Mouse (Mus musculus): ENCODE data around the gene 1600002K03Rik. TPM values are rescaled to one million over a fixed set of nuclear protein-coding genes. Genes with fewer than 3 reads are reported as not detected.

1600002K03Rik gene
- polyA plus RNA-seq, 1 experiment: 11.2 TPM

GRCm38 (mm10) chr10:80131952-80132350, 40.8 kb upstream of the 1600002K03Rik start:
- Histone ChIP-seq H3K36me3 (ENCODE audit: control insufficient read depth, insufficient read depth, low read length) (peaks cover 3% of the 10 kb centered on the region; the same call in 1 of the 2 replicates), H3K27me3 (replicated peaks; ENCODE audit: control insufficient read depth, insufficient read depth, low read length) (no peaks in the 10 kb centered on the region), H3K4me3 (ENCODE audit: insufficient read depth, low read depth, low read length) (no peak overlapping the region), H3K27ac (ENCODE audit: insufficient read depth, low read depth, low read length) (no peak overlapping the region), H3K4me1 (ENCODE audit: control insufficient read depth, insufficient read depth, low read length) (peaks cover 16% of the 10 kb centered on the region; the same call in 1 of the 2 replicates)
- TF ChIP-seq CTCF (conservative IDR thresholded peaks at IDR 0.05; ENCODE audit: insufficient read depth, insufficient read length, low read depth, low read length): no peak
- TF ChIP-seq POLR2A (IDR thresholded peaks at IDR 0.05; ENCODE audit: low read depth, low read length): no peak
- no peak for DNase-seq
- 74% methylated on average over 27 of the region's 27 CpGs for WGBS

- H3K4me3 ChIP-seq (ENCODE audit: insufficient read depth, low read depth, low read length): no peak overlapping the region
Observed at GRCm38 (mm10) chr10:80133226-80133849, 39.4 kb upstream of the 1600002K03Rik start.

GRCm38 (mm10) chr10:80134421-80134820, 38.3 kb upstream of the 1600002K03Rik start:
- TF ChIP-seq POLR2A (IDR thresholded peaks at IDR 0.05; ENCODE audit: low read depth, low read length) (no peak), CTCF (conservative IDR thresholded peaks at IDR 0.05; ENCODE audit: insufficient read depth, insufficient read length, low read depth, low read length) (no peak)
- Histone ChIP-seq H3K4me3 (ENCODE audit: insufficient read depth, low read depth, low read length) (no peak overlapping the region), H3K27me3 (replicated peaks; ENCODE audit: control insufficient read depth, insufficient read depth, low read length) (no peaks in the 10 kb centered on the region), H3K36me3 (ENCODE audit: control insufficient read depth, insufficient read depth, low read length) (no peaks in the 10 kb centered on the region), H3K4me1 (ENCODE audit: control insufficient read depth, insufficient read depth, low read length) (peaks cover 10% of the 10 kb centered on the region; the same call in 1 of the 2 replicates), H3K27ac (ENCODE audit: insufficient read depth, low read depth, low read length) (no peak overlapping the region)
- 62% methylated on average over 9 of the region's 9 CpGs for WGBS
- DNase-seq: peak; percentile 44

More at GRCm38 (mm10) chr10:80133226-80133849, 39.4 kb upstream of the 1600002K03Rik start:
- WGBS: 42% methylated on average over 8 of the region's 8 CpGs
- DNase-seq: no peak
- H3K36me3 ChIP-seq (ENCODE audit: control insufficient read depth, insufficient read depth, low read length): no peaks in the 10 kb centered on the region; the same call in 1 of the 2 replicates
- TF ChIP-seq CTCF (conservative IDR thresholded peaks at IDR 0.05; ENCODE audit: insufficient read depth, insufficient read length, low read depth, low read length) (no peak), POLR2A (IDR thresholded peaks at IDR 0.05; ENCODE audit: low read depth, low read length) (no peak)
- H3K27ac ChIP-seq (ENCODE audit: insufficient read depth, low read depth, low read length): no peak overlapping the region
- H3K27me3 ChIP-seq (replicated peaks; ENCODE audit: control insufficient read depth, insufficient read depth, low read length): no peaks in the 10 kb centered on the region
- peaks cover 16% of the 10 kb centered on the region; the same call in 1 of the 2 replicates for H3K4me1 ChIP-seq (ENCODE audit: control insufficient read depth, insufficient read depth, low read length)

- TF ChIP-seq CTCF (conservative IDR thresholded peaks at IDR 0.05; ENCODE audit: insufficient read depth, insufficient read length, low read depth, low read length) (no peak), POLR2A (IDR thresholded peaks at IDR 0.05; ENCODE audit: low read depth, low read length) (no peak)
- no peak for DNase-seq
- Histone ChIP-seq H3K27me3 (replicated peaks; ENCODE audit: control insufficient read depth, insufficient read depth, low read length) (no peaks in the 10 kb centered on the region), H3K36me3 (ENCODE audit: control insufficient read depth, insufficient read depth, low read length) (no peaks in the 10 kb centered on the region), H3K4me1 (ENCODE audit: control insufficient read depth, insufficient read depth, low read length) (peaks cover 5% of the 10 kb centered on the region; the same call in 1 of the 2 replicates), H3K4me3 (ENCODE audit: insufficient read depth, low read depth, low read length) (no peak overlapping the region), H3K27ac (ENCODE audit: insufficient read depth, low read depth, low read length) (no peak overlapping the region)
- WGBS: 79% methylated on average over 10 of the region's 10 CpGs
Observed at GRCm38 (mm10) chr10:80135161-80135560, 37.6 kb upstream of the 1600002K03Rik start.

- Histone ChIP-seq H3K27ac (ENCODE audit: insufficient read depth, low read depth, low read length) (no peak overlapping the region), H3K4me1 (ENCODE audit: control insufficient read depth, insufficient read depth, low read length) (0 out of 2 replicates have a peak, but pooled peaks cover 2% of the 10 kb centered on the region), H3K4me3 (ENCODE audit: insufficient read depth, low read depth, low read length) (no peak overlapping the region), H3K27me3 (replicated peaks; ENCODE audit: control insufficient read depth, insufficient read depth, low read length) (no peaks in the 10 kb centered on the region), H3K36me3 (ENCODE audit: control insufficient read depth, insufficient read depth, low read length) (no peaks in the 10 kb centered on the region)
- no peak for DNase-seq
- WGBS: 95% methylated on average over 1 of the region's 1 CpGs
- TF ChIP-seq POLR2A (IDR thresholded peaks at IDR 0.05; ENCODE audit: low read depth, low read length): no peak
- no peak for TF ChIP-seq CTCF (conservative IDR thresholded peaks at IDR 0.05; ENCODE audit: insufficient read depth, insufficient read length, low read depth, low read length)
Observed at GRCm38 (mm10) chr10:80135641-80136040, 37.1 kb upstream of the 1600002K03Rik start.

GRCm38 (mm10) chr10:80136179-80136951, 36.4 kb upstream of the 1600002K03Rik start:
- H3K36me3 ChIP-seq (ENCODE audit: control insufficient read depth, insufficient read depth, low read length): no peaks in the 10 kb centered on the region
- H3K4me1 ChIP-seq (ENCODE audit: control insufficient read depth, insufficient read depth, low read length): no peaks in the 10 kb centered on the region
- H3K4me3 ChIP-seq (ENCODE audit: insufficient read depth, low read depth, low read length): no peak overlapping the region
- 49% methylated on average over 49 of the region's 49 CpGs for WGBS
- no peaks in the 10 kb centered on the region for H3K27me3 ChIP-seq (replicated peaks; ENCODE audit: control insufficient read depth, insufficient read depth, low read length)
- no peak for TF ChIP-seq CTCF (conservative IDR thresholded peaks at IDR 0.05; ENCODE audit: insufficient read depth, insufficient read length, low read depth, low read length)
- no peak for TF ChIP-seq POLR2A (IDR thresholded peaks at IDR 0.05; ENCODE audit: low read depth, low read length)
- no peak for DNase-seq
- no peak overlapping the region for H3K27ac ChIP-seq (ENCODE audit: insufficient read depth, low read depth, low read length)

All from kidney, adult 2 months (tissue).